ENCODE assay signal across 17 mouse cellular contexts in the genomic region with DNA sequence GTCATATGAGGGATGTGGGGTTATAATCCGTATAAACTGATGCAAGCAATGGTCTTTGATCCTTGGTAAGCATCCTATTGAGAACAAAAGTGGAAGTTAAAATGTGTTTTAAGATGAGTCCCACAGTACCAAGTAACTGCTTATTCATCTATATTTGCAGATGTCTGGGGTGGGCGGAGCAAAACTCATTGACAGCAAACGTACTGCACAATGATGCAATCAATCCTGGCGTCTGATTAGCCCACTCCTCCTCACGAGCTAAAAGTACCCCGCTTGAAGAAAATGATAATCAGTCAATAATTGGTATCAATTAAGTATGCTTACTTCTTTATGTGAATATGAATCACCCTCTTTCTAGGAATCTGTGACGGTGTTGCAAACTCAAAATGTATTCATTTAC.
"Had no signal": no experiment of that assay in that cellular context is flagged by ENCODE, and none has a peak within 500 bp of the region (broad histone marks: within the 10 kb centered on the region; RNA-seq: fewer than 3 reads in every experiment).

No protein-coding gene starts in this region.

- H3K27me3 ChIP-seq: lung, embryonic 15.5 days; megakaryocyte, embryonic 14.5 days; midbrain, embryonic 13.5 days; midbrain, embryonic 15.5 days; stomach, embryonic 15.5 days had no signal

- H3K4me2 ChIP-seq: lung, embryonic 15.5 days; midbrain, embryonic 11.5 days; midbrain, embryonic 13.5 days; midbrain, embryonic 15.5 days; neural tube, embryonic 12.5 days; stomach, embryonic 15.5 days had no signal

- DNase-seq: lung, adult 2 months; lung, postnatal 14 days; lung, postnatal 36 days; right cerebral cortex, postnatal 14 days; thymus, adult 2 months; thymus, postnatal 25 days; thymus, postnatal 4 days had no signal

- H3K4me1 ChIP-seq: lung, embryonic 15.5 days; midbrain, embryonic 13.5 days; midbrain, embryonic 15.5 days; neural tube, embryonic 12.5 days; stomach, embryonic 15.5 days had no signal

- H3K4me3 ChIP-seq: lung, embryonic 15.5 days; megakaryocyte, embryonic 14.5 days; midbrain, embryonic 13.5 days; midbrain, embryonic 15.5 days; neural tube, embryonic 12.5 days; stomach, embryonic 15.5 days had no signal

- H3K27ac ChIP-seq: lung, embryonic 15.5 days; macrophage; midbrain, embryonic 13.5 days; midbrain, embryonic 15.5 days; neural tube, embryonic 12.5 days; stomach, embryonic 15.5 days; stomach, postnatal 0 days had no signal

- ATAC-seq: lung, postnatal 0 days; midbrain, embryonic 13.5 days; midbrain, embryonic 15.5 days had no signal

- H3K9me3 ChIP-seq: lung, embryonic 15.5 days; megakaryocyte, embryonic 14.5 days; midbrain, embryonic 13.5 days; midbrain, embryonic 15.5 days; neural tube, embryonic 12.5 days; stomach, embryonic 15.5 days had no signal

- H3K9ac ChIP-seq: lung, embryonic 15.5 days; midbrain, embryonic 13.5 days; midbrain, embryonic 15.5 days; neural tube, embryonic 12.5 days; stomach, embryonic 15.5 days had no signal

- H3K36me3 ChIP-seq: lung, embryonic 15.5 days; midbrain, embryonic 13.5 days; midbrain, embryonic 15.5 days; neural tube, embryonic 12.5 days; stomach, embryonic 15.5 days had no signal
